Mouse (Mus musculus) embryonic fibroblast, embryonic 13.5 days (primary cell): ENCODE results near the gene Itpk1.

ENCODE experiments used
- CTCF ChIP-seq: IDR thresholded peaks from 2 replicates; pipeline ENCODE4 v1.5.1; 2011; ENCODE audit warnings: mild to moderate bottlenecking, control low read depth, low read length, moderate library complexity, borderline replicate concordance; ENCODE audit not compliant: insufficient read depth
- POLR2A ChIP-seq: IDR thresholded peaks from 2 replicates; pipeline ENCODE4 v1.6.1; 2011; ENCODE audit warnings: low read depth, mild to moderate bottlenecking, control low read depth, low read length, moderate library complexity

DNA sequence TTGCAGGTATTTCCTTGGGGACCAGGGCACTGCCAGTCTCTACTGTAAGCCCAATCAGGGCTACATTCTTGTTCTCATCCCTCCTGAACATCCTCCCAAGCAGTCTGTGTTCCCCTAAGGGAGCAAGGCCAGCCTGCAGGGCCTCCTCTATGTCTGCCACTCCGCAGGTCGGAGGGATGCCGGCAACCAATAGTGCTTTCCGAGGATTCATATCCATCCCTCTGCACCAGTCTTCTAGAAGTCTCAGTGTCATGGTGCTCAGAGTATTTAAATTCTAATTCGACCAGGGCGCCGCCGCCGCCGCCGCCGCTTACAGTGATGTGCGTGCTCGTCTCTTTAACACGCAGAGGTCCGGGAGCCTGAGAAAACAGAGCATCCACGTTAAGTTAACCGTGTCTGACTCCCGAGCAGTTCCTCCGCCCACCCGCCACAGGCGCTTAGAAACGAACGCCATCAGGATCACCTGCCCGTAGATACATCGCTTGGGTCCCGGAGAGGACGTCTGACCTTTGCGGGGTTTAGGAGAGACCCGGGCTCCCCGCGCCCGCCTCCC lies 38.4 kb upstream of the Itpk1 start:
- TF ChIP-seq POLR2A (no peak), CTCF (no peak)
